Mouse (Mus musculus): Measurements from ENCODE around the gene Disp1. TPM values are rescaled to one million over a fixed set of nuclear protein-coding genes. Genes with fewer than 3 reads are reported as not detected.

Disp1 gene
- polyA plus RNA-seq, 1 experiment from 2014 or later, result 11.7 TPM

DNA sequence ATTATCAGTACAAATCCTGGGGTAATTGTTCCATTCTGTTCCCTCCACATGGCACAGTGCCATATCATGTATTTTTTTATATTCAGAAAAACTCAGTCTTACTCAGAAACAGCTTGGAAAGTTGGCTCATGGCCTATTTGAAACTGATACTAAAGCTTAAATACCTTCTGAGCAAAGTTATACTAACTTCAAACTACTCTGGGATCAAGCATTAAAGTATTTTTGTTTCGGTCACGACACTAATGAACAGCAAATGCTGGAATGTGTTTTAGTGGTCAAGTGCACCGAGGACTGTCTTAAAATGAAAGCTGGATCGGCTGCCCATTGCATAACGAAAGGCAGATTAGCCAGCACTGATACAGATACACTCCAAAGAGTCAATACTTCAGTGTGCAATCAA, 27.2 kb downstream of the Disp1 start:
- no peak for ATAC-seq (ENCODE audit: insufficient read depth, low FRiP score, low read depth)
- H3K27ac ChIP-seq, result no peak overlapping the region
- H3K36me3 ChIP-seq, result no peaks in the 10 kb centered on the region
- WGBS, result 64% methylated on average over 5 of the region's 5 CpGs
- H3K9ac ChIP-seq, result no peak overlapping the region
- no peak overlapping the region for H3K4me2 ChIP-seq
- no peak overlapping the region for H3K4me3 ChIP-seq (replicated peaks)
- no peaks in the 10 kb centered on the region for H3K9me3 ChIP-seq
- 0 out of 2 replicates have a peak, but pooled peaks cover 4% of the 10 kb centered on the region for H3K4me1 ChIP-seq
- no peaks in the 10 kb centered on the region for H3K27me3 ChIP-seq (replicated peaks)

DNA sequence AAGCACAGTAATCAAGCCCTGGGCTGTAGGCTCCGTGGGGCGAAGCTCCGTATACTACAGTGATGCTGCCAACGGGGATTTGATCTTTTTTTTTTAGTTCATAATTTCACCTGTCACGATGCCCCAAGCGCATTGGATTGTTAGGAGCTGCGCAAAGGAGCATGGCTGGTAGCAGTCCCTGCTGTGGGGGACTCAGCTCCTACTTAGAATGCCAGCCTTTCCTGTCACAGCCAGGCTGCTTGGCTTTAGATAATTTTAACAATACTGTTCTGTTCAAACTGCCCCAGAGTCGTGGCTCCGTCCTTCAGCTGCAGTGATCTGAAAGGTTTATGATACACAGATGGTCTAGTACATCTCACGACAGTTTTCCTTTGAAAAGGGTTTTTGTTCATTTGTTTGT, 29.9 kb downstream of the Disp1 start:
- Histone ChIP-seq H3K4me1 (0 out of 2 replicates have a peak, but pooled peaks cover 4% of the 10 kb centered on the region), H3K4me2 (no peak overlapping the region), H3K27me3 (replicated peaks) (no peaks in the 10 kb centered on the region), H3K27ac (no peak overlapping the region), H3K4me3 (replicated peaks) (no peak overlapping the region), H3K36me3 (no peaks in the 10 kb centered on the region), H3K9me3 (no peaks in the 10 kb centered on the region), H3K9ac (no peak overlapping the region)
- ATAC-seq (ENCODE audit: insufficient read depth, low FRiP score, low read depth), result no peak
- 80% methylated on average over 10 of the region's 10 CpGs for WGBS

DNA sequence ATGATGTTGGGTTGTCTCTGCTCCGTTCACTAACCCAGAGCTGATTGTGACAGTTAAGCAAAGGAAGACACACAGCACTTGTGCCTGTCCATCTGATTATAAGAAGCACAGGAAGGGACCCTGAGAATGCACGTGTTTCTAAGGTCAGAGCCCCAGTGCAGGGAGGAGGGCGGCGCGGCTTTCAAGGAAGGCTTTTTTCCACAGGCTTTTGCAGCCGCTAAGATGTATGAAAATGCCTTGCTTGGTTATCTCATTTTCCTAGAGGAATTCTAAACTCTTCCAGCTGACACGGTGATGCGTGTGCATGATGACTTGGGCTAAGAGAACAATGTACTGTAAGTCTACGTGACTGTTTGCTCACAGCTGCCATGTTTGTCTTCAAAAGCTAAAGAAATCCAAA, 30.9 kb downstream of the Disp1 start:
- Histone ChIP-seq H3K4me3 (replicated peaks) (no peak overlapping the region), H3K9ac (no peak overlapping the region), H3K9me3 (no peaks in the 10 kb centered on the region), H3K4me1 (0 out of 2 replicates have a peak, but pooled peaks cover 4% of the 10 kb centered on the region), H3K4me2 (no peak overlapping the region), H3K27me3 (replicated peaks) (no peaks in the 10 kb centered on the region), H3K27ac (no peak overlapping the region), H3K36me3 (no peaks in the 10 kb centered on the region)
- no peak for ATAC-seq (ENCODE audit: insufficient read depth, low FRiP score, low read depth)
- WGBS, result 52% methylated on average over 9 of the region's 9 CpGs

DNA sequence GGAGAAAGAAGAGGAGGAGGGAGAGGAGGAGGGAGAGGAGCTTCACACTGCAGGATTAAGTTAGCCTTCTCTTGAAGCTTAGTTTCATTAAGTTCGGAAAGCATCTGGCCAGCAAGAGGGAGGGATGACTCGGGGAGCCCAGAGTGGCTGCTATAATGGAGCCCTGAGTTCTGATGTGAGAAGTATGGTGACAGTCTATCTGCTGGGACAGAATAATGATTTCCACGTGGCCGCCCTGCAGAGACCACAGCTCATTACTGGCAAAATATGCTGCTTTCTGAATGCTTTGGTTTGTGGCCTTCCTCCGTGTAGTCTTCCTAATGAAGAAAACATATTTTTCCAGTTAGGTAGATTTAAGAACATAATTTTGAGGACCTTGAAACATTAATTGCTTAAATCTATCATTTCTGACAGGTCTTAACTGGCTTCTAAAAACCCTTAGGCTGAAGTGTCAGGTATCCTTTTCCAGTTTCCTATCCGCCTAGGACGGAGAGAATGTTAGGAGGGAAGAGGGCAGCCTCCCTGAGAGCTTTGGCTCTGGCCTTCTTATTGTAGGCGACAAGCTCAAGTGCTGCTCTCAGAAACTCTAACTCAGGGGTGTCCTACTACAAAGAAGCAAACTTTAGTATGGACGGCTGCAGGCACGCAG, 32.2 kb downstream of the Disp1 start:
- no peak for ATAC-seq (ENCODE audit: insufficient read depth, low FRiP score, low read depth)
- Histone ChIP-seq H3K9me3 (no peaks in the 10 kb centered on the region), H3K27me3 (replicated peaks) (no peaks in the 10 kb centered on the region), H3K36me3 (no peaks in the 10 kb centered on the region), H3K9ac (no peak overlapping the region), H3K4me3 (replicated peaks) (no peak overlapping the region), H3K27ac (no peak overlapping the region), H3K4me2 (no peak overlapping the region), H3K4me1 (0 out of 2 replicates have a peak, but pooled peaks cover 4% of the 10 kb centered on the region)
- WGBS, result 66% methylated on average over 10 of the region's 10 CpGs

DNA sequence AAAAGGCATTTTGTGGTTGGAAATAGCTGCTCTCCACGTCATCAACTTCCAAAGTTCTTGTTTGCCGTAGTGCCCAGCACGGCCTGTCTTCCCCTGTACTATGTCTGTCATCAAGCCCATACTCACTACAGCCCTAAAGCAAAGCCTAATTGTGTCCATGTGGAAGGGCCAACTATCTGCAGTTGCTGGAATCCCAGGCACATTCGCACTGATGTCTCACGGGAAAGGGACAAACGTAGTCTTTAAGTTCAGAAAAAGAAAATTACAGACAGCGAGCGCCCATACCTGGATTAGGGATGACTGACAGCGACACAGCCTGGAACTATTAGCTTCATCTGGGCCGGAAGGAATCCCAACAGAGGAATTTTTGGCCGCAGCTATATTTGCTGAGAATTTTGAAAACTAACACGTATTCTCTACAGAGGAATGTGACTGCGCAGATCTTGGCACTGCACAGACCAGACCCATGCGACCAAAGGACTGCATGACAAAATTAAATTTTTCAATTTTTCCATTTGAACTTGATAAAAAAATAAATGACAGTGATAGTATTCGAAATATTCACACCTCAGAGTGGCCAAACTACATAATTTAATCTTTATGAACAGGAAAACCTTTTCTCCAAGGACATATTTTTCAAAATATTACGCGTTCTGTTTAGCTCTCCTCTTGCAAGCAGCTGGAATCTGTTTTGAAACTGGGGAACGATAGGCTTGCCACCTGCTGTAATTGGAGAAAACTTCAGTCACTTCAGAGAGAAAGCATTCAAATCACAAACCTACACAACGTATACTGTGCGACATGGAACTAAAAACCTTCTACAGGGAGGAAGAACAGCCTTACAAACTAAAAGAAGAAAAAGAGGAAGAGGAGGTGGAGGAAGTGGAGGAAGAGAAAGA, 33.0 kb downstream of the Disp1 start:
- H3K4me2 ChIP-seq, result no peak overlapping the region
- 80% methylated on average over 20 of the region's 20 CpGs for WGBS
- ATAC-seq (ENCODE audit: insufficient read depth, low FRiP score, low read depth), result no peak

DNA sequence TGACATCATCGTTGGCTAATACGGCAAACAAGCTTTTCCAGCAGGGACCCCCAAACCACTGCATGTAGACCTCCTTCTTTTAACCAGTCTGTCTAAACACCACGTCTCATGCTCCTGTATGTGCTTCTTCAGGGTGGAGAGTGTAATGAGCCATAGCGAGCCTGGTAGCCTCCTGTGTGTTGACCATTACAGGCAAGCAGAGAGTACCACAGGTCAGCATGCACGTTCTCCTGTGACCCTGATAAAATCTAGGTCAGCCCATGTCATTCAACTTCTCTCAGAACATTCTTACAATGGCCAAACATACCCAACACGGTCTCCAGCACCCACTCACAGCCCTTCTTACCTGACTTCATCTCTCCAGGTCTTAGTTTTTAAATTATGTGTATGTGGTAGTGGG, 35.8 kb downstream of the Disp1 start:
- no peaks in the 10 kb centered on the region for H3K9me3 ChIP-seq
- no peaks in the 10 kb centered on the region for H3K36me3 ChIP-seq
- WGBS, result 80% methylated on average over 6 of the region's 6 CpGs
- H3K27ac ChIP-seq, result no peak overlapping the region
- H3K9ac ChIP-seq, result no peak overlapping the region
- no peaks in the 10 kb centered on the region for H3K4me1 ChIP-seq
- H3K27me3 ChIP-seq (replicated peaks), result no peaks in the 10 kb centered on the region
- no peak overlapping the region for H3K4me3 ChIP-seq (replicated peaks)
- H3K4me2 ChIP-seq, result no peak overlapping the region
- ATAC-seq (ENCODE audit: insufficient read depth, low FRiP score, low read depth), result no peak

More for the DNA sequence above, 33.0 kb downstream of the Disp1 start:
- no peak overlapping the region for H3K27ac ChIP-seq
- no peak overlapping the region for H3K4me3 ChIP-seq (replicated peaks)
- H3K36me3 ChIP-seq, result no peaks in the 10 kb centered on the region
- H3K9ac ChIP-seq, result no peak overlapping the region
- no peaks in the 10 kb centered on the region for H3K9me3 ChIP-seq
- no peaks in the 10 kb centered on the region for H3K27me3 ChIP-seq (replicated peaks)
- H3K4me1 ChIP-seq, result 0 out of 2 replicates have a peak, but pooled peaks cover 4% of the 10 kb centered on the region

DNA sequence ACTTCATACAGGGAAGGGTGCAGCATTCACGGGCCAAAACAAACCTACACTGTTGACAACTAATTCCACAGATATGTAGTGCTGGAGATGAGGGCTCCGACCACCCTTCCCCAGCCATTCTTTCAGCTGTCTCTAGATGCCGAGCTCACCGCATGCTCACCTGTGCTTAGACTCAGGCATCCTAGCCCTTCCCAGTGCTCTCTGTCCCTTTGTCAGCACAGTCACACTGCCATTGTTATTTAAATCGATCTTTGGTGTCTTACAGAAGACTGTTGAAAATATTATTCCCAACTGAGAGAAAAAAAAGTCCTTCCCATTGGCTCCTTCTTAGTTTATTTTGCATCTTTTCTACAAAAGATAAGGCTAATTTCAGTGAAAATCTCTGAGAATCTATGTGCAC, 36.6 kb downstream of the Disp1 start:
- H3K36me3 ChIP-seq, result no peaks in the 10 kb centered on the region
- H3K4me3 ChIP-seq (replicated peaks), result no peak overlapping the region
- no peaks in the 10 kb centered on the region for H3K4me1 ChIP-seq
- no peak overlapping the region for H3K27ac ChIP-seq
- no peak for ATAC-seq (ENCODE audit: insufficient read depth, low FRiP score, low read depth)
- H3K9me3 ChIP-seq, result no peaks in the 10 kb centered on the region
- no peak overlapping the region for H3K9ac ChIP-seq
- WGBS, result 74% methylated on average over 5 of the region's 5 CpGs
- no peak overlapping the region for H3K4me2 ChIP-seq
- no peaks in the 10 kb centered on the region for H3K27me3 ChIP-seq (replicated peaks)

DNA sequence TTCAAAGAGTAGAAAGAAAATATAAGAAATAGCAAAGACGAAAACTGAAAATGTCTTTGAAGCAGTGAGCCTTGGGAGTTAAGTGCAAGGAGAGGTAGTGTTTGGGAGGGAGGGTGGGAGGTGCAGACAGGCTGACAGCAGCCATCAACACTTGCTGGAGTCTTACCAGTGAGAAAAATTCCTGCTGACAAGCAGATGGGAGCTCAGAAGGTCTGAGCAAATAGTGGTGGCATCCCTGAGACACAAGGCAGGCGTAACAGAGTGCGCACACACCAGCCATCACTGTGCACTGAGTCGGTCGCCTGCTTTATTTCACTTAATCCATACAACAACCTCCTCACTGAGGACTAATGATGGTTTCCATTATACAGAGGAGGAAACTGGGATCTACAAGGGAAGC, 37.8 kb downstream of the Disp1 start:
- H3K4me3 ChIP-seq (replicated peaks), result no peak overlapping the region
- no peaks in the 10 kb centered on the region for H3K27me3 ChIP-seq (replicated peaks)
- H3K4me1 ChIP-seq, result no peaks in the 10 kb centered on the region
- WGBS, result 69% methylated on average over 5 of the region's 5 CpGs
- H3K4me2 ChIP-seq, result no peak overlapping the region
- H3K27ac ChIP-seq, result no peak overlapping the region
- no peaks in the 10 kb centered on the region for H3K36me3 ChIP-seq
- ATAC-seq (ENCODE audit: insufficient read depth, low FRiP score, low read depth), result no peak
- H3K9ac ChIP-seq, result no peak overlapping the region
- H3K9me3 ChIP-seq, result no peaks in the 10 kb centered on the region

DNA sequence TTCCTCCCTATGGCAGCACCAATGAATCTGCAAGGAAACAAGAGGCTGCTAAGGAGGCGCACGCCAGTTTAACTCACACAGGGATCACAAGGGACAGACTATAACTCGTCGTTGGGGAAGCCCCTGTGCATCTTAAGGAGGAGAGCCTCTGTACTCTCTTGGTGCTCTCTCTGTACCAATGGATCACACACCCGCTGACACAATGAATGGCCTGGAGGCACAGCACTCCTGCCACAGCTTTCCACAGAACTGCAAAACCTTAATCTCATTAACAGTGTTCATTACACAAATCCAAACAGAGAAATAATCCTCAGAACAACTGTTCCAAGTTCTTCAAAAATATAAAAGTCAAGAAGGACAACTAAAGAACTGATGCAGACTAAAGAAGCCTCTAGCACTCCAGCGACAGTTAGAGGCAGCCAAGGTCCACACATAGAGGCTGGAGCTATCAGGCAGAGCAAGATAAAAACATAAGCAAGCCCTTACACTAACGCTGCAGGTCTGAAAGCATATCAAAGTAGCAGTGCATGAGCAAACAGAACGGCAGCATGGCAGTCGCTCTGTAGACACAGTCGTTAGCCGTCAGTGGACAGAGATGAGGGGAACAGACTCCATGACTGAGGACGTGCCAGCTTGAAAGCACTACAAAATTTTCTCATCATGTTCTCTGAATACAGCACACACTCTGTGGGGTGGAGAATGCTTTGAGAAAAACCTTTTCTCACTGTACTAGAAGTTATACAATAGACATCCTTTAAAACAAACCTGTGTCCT, 38.5 kb downstream of the Disp1 start:
- ATAC-seq (ENCODE audit: insufficient read depth, low FRiP score, low read depth), result peak; percentile 60; the same call in 1 of the 2 replicates
- Histone ChIP-seq H3K27ac (no peak overlapping the region), H3K4me2 (no peak overlapping the region), H3K36me3 (no peaks in the 10 kb centered on the region), H3K27me3 (replicated peaks) (no peaks in the 10 kb centered on the region), H3K9me3 (no peaks in the 10 kb centered on the region), H3K4me1 (no peaks in the 10 kb centered on the region), H3K9ac (no peak overlapping the region), H3K4me3 (replicated peaks) (no peak overlapping the region)
- WGBS, result 40% methylated on average over 12 of the region's 12 CpGs

DNA sequence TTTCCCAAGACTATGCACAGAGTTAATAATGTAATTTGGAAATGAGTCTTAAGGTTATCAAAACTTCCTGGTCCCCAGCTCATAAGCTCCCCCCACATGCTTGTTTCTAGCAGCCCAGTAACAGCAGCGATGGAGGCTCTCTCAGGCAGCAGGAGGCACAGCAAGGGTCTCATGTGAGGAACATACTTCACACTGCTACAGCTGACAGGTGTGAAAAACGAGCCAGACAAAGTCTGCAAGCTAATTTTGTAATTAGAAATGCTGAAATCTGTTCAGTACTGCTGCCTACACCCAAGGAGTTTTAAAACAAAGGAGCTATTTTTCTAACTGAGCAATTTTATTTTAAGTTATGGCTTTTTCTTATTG, 40.3 kb downstream of the Disp1 start:
- no peaks in the 10 kb centered on the region for H3K9me3 ChIP-seq
- no peaks in the 10 kb centered on the region for H3K4me1 ChIP-seq
- ATAC-seq (ENCODE audit: insufficient read depth, low FRiP score, low read depth), result no peak
- WGBS, result 30% methylated on average over 2 of the region's 2 CpGs
- H3K36me3 ChIP-seq, result no peaks in the 10 kb centered on the region
- H3K4me3 ChIP-seq (replicated peaks), result no peak overlapping the region
- H3K4me2 ChIP-seq, result no peak overlapping the region
- H3K27ac ChIP-seq, result no peak overlapping the region
- H3K9ac ChIP-seq, result no peak overlapping the region
- no peaks in the 10 kb centered on the region for H3K27me3 ChIP-seq (replicated peaks)

DNA sequence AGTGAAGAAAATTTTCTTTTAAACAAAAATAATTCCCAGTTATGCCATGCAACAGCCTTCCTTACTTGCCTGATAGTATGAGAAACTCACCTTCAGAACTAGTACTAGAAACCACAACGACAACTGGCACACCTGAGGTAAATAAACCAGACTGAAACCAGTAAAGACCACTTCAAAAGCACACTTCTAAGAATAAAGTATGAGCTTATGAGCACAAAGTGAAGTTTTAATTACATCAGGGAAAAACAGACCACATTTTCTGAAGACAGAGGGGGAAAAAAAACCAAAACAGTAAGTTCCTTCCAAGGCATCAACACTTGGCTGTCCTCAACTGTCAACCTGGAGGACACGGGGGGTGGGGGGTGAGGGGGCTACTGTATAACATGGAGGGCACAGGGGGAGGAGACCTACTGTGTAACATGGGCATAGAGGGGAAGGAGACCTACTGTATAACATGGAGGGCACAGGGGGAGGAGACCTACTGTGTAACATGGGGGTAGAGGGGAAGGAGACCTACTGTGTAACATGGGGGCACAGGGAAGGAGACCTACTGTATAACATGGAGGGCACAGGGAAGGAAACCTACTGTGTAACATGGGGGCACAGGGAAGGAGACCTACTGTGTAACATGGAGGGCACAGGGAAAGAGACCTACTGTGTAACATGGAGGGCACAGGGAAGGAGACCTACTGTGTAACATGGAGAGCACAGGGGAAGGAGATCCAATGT, 40.9 kb downstream of the Disp1 start:
- 62% methylated on average over 2 of the region's 2 CpGs for WGBS
- Histone ChIP-seq H3K27ac (no peak overlapping the region), H3K4me3 (replicated peaks) (no peak overlapping the region), H3K27me3 (replicated peaks) (no peaks in the 10 kb centered on the region), H3K9ac (no peak overlapping the region), H3K36me3 (no peaks in the 10 kb centered on the region), H3K4me2 (no peak overlapping the region), H3K4me1 (no peaks in the 10 kb centered on the region), H3K9me3 (no peaks in the 10 kb centered on the region)
- ATAC-seq (ENCODE audit: insufficient read depth, low FRiP score, low read depth), result no peak
